Mouse (Mus musculus): Measurements from ENCODE around the gene Mab21l2. TPM values are rescaled to one million over a fixed set of nuclear protein-coding genes. Genes with fewer than 3 reads are reported as not detected.

The Mab21l2 gene
- under 1 TPM; 0.14 to 0.16 TPM for total RNA-seq (2021)

GRCm38 (mm10) chr3:86548091-86549015 is at the start of gene Mab21l2:
Mab21l2 (minus strand) TSS chr3:86548629.
- intact Hi-C loops (cut with DNase I): no loop called here
- no peak for DNase-seq (ENCODE audit: low spot score in 2 of 2)

DNA sequence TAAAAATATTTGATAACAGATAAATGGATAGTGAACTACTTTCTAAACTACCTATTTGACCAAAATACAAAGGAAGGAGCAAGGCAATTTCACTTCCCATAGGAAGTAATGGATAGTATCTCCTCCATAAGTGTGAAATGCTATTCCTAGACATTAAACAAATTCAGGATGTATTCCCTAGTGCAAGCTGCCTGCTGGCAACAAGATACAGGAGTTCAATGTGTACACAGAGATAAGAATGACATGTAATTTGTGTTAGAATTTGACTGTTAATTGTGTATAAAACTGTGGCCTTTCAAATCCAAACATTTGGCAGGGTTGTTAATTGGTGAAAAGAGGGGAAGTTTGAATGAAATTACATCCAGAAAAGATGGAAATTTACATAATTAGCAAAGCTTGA is 26.9 kb upstream of the Mab21l2 start:
- DNase-seq (ENCODE audit: low spot score in 2 of 2): no peak
- intact Hi-C loops (cut with DNase I): no loop called here

- no peak for DNase-seq (ENCODE audit: low spot score in 2 of 2)
- intact Hi-C loops (cut with DNase I): no loop called here
These were observed 24.3 kb upstream of the Mab21l2 start for GRCm38 (mm10) chr3:86572519-86573244.

DNA sequence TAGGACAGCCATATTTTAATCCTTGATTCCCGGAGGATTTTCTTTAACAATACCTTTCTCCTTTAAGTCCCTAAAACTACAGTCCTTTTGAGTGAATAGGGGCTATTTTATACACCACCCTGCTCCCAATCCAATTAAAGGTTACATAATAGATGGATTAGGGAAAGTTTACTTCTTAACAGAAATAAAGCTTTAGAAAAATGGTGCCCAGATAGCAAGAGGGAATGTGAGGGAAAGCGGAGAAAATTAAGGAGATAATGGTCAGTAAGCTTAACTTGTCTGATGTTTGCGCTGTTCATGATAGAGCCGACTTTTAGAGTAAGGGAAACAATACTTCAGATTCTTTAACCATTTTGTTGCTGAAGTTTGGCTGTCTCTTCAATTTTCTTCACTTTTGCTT is 23.1 kb upstream of the Mab21l2 start:
- intact Hi-C loops (cut with DNase I): no loop called here
- no peak for DNase-seq (ENCODE audit: low spot score in 2 of 2)

DNA sequence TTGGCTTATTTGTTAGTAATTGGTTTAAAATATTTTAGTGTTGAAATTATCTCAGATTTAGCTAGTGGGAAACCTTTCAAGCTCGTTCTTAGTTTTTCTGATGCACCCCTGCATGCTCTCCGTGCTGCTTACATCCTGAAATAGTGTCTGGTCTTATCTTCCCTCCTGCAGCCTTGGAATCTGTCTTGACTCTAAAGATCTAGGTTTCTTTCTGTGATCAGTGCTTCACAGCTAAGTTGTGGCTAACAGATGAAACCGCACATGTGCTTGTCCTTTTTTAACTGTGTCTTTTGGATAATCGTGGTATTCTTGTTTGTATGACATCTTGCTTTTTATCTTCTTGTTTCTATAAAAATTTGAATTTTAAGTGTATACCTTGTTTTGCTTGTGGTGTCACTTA is 18.9 kb upstream of the Mab21l2 start:
- intact Hi-C loops (cut with DNase I): no loop called here
- no peak for DNase-seq (ENCODE audit: low spot score in 2 of 2)

- intact Hi-C loops (cut with DNase I): no loop called here
- no peak for DNase-seq (ENCODE audit: low spot score in 2 of 2)
These were observed 13.0 kb upstream of the Mab21l2 start for GRCm38 (mm10) chr3:86561396-86561795.

GRCm38 (mm10) chr3:86561023-86561344 is 12.6 kb upstream of the Mab21l2 start:
- DNase-seq (ENCODE audit: low spot score in 2 of 2): no peak
- intact Hi-C loops (cut with DNase I): no loop called here

DNA sequence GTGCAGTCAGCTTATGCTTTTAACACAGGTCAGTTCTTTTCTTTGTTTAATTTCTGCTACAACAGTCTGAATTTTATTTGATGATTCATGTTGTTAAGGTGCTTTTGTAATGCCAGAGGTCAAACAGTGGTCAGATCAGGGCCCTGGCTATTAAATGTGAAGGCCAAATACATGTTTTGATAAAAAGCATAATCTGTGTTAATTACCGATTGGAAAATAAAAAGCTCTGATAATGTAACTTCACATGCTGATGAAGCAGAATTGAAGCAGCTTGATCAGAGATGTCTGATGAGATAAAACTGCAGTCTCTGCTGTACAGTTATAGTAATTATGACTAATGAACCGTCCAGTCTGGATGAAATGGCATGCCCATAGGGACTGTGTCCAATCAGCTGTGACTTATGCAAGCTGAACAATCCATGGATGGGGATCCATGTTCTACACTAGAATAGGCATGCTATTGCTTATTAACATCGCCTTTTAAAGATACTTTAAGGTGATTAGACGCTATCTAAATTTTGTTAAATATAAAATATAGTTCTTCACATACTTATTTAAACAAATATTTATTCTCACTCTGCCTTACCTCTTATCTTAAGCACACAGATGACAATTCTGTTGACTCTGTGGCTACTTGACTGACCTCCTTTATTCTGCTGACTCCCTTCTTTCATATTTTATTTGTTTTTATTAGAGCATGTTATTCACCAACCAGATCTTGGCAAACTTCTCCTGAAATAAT is 12.0 kb upstream of the Mab21l2 start:
- no peak for DNase-seq (ENCODE audit: low spot score in 2 of 2)
- intact Hi-C loops (cut with DNase I): no loop called here

- DNase-seq (ENCODE audit: low spot score in 2 of 2): no peak
- intact Hi-C loops (cut with DNase I): no loop called here
These were observed 11.2 kb upstream of the Mab21l2 start for GRCm38 (mm10) chr3:86559635-86560034.

GRCm38 (mm10) chr3:86558976-86559375 is 10.5 kb upstream of the Mab21l2 start:
- no peak for DNase-seq (ENCODE audit: low spot score in 2 of 2)
- intact Hi-C loops (cut with DNase I): no loop called here

DNA sequence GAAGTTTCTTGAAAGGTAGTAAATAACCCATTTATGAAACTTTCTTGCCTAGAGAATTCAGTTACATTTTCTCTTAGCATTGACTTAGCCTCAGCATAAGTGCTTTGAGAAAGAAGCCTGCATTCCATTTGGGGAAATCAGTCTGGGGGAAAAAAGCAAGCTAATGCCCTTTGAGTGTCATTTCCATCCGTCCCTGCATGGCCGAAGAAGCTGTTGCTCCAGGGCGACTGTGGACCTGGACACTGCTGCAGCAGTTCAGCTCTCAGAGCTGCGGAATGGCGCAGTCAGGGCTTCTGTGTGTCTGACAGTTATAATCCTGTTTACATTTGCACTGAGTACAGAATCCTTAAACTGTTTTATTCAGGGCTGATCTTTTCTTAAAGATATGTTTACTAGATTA is 3.7 kb upstream of the Mab21l2 start:
- intact Hi-C loops (cut with DNase I): no loop called here
- DNase-seq (ENCODE audit: low spot score in 2 of 2): no peak

DNA sequence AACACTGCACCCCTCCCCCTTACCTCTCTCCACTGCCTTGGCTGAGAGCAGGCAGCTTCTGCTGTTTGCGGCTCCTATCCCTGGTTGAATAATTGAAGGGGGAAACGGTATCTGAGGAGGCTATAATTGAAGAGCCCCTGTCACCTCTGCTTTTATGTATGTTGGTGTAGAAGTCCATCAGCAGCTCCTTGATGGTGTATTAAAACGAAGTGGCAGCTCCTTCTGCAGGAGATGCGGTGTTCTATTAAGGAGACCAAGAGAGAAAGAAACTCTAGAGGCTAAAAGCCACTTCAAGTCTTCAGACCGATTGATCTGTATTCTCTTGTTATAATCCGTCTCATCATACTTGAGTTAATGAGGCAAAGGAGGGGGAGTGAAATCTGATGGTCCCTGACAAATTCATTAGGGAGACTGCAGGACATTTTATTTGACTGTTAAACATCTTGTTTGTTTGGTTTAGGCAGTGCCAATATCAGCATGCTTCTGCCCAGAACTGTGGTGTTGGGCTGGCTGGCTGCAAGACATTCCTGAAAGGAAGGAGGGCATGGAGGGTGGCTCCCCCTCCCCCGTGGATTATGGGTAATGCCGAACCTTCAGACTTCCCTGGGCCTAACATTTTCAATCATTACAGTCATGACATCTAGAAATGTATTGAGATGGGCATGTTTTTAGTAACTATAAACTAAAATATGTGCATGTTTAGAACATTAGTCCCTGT is 2.7 kb upstream of the Mab21l2 start:
- intact Hi-C loops (cut with DNase I): no loop called here

DNA sequence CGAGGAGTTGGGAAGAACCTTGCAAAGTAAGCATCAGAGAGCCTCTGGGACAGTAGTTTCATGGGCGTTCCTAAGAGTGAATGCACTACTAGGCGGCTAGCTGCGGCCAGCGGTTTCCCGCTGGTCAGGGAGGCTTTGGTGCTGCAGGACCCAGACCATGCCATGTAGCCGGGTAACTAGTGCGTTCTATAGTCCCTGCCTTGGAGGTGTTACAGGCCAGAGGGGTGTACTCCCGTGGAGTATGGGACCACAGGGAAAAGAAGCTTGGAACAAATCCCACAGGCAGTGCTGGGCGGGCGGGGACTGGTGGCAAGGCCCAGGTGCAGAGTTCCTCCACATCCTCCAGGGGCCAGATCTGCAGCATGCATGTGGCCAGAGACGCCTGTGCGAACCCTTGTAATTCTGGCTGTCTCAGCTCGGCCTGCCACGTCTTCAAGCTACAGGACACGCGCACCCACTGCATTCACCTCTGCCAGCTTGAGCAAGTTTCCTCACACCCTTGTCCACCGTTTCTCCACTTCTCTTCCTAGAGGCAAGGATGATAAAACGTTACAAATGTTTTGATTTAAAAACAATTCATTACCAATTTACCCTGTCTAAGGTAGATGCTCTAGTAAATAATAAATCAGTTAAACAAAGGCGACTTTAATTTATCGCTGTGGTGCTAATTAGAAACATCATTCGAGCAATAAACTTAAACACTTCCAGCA is 2.0 kb upstream of the Mab21l2 start:
- DNase-seq (ENCODE audit: low spot score in 2 of 2): no peak
- intact Hi-C loops (cut with DNase I): no loop called here

More for the DNA sequence above, 2.7 kb upstream of the Mab21l2 start:
- DNase-seq (ENCODE audit: low spot score in 2 of 2): no peak

DNA sequence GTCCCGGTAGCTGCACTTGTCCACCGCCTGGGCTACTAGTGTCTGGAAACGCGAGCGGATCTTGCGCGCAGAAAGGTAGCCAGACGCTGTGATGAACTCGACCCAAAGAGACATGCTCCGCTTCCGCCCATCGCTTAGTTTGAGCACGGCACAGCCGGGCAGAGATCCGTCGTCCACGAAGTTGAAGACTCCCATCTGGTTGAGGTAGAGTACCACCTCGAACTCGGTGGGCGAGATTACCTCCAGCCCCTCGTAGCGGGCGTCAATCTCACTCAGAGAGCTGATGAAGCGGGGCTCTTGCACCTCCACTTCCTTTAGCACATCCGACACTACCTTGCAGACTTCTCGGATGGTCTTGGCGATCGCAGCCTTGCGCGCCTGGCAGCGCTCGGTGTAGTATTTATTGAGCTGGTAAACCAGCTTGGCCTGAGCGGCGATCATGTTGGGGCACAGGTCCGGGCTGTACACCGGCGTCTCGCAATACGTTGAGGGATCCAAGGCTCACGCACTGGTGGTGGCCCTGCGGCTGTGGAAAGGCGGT is 1.1 kb downstream of the Mab21l2 start:
- intact Hi-C loops (cut with DNase I): no loop called here
- no peak for DNase-seq (ENCODE audit: low spot score in 2 of 2)

DNA sequence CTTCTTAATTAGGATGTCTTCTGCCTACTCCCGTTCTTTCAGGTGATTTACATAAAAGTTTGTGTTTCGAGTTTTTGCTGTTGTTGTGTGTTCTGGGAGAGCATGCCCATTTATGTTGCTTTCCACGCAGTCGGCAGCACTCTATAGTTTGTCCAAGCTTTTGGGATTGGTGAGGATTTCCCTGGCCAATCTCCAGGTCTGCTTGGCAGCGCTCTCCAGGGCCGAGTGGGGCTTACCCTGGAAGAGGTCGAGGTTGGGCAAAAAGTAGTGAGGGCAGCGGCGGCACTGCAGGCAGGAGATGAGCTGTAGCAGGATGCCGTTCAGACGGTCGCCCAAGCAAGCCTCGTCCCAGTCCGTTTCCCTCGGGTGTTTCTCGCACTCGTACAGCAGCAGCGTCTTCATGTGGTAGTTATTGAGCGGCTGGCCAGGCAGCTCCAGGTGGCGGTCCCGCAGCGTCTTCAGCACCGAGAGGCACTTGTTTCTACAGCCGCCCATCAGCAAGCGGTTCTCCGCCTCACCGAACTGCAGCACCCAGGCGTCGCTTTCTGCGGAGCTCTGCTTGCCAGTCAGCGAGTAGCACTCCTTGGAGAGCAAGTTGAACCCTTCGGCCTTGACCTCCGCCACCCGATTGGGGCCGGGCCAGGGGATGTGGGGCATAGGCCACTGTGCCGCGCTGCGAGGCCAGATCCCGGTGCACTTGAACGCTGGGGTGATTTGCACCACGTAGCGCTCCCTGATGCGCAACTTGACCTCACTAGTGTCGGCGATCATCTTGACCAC is 1.8 kb downstream of the Mab21l2 start:
- DNase-seq (ENCODE audit: low spot score in 2 of 2): peak; percentile 37 to 58
- intact Hi-C loops (cut with DNase I): no loop called here

- intact Hi-C loops (cut with DNase I): no loop called here
- no peak for DNase-seq (ENCODE audit: low spot score in 2 of 2)
These were observed 2.5 kb downstream of the Mab21l2 start for GRCm38 (mm10) chr3:86545945-86546344.

- DNase-seq (ENCODE audit: low spot score in 2 of 2): no peak
- intact Hi-C loops (cut with DNase I): no loop called here
These were observed 3.6 kb downstream of the Mab21l2 start for GRCm38 (mm10) chr3:86544785-86545184.

- intact Hi-C loops (cut with DNase I): no loop called here
- no peak for DNase-seq (ENCODE audit: low spot score in 2 of 2)
These were observed 6.5 kb downstream of the Mab21l2 start for GRCm38 (mm10) chr3:86541863-86542397.
